Mouse (Mus musculus) heart, adult 2 months (tissue): ENCODE data around the gene Rif1. TPM values are rescaled to one million over a fixed set of nuclear protein-coding genes. Genes with fewer than 3 reads are reported as not detected.

Source experiments
- DNase-seq, 2 experiments: peaks; one replicate each; pipeline ENCODE4 v3.0.0; 2021
- H3K27ac ChIP-seq: fragments of 200-600 bp; 2 replicates; pipeline ENCODE4 v1.8.1; 2022
- H3K27me3 ChIP-seq: fragments of 200-500 bp; 2 replicates; pipeline ENCODE4 v1.6.1; 2012; ENCODE audit warnings: mild to moderate bottlenecking, low read length, inconsistent platforms, mixed read lengths; ENCODE audit not compliant: control insufficient read depth, insufficient read depth
- H3K36me3 ChIP-seq: fragments of 200-500 bp; 2 replicates; pipeline ENCODE4 v1.6.1; 2012; ENCODE audit warnings: low read length, inconsistent platforms; ENCODE audit not compliant: control insufficient read depth, insufficient read depth
- H3K4me1 ChIP-seq: fragments of 200-500 bp; 2 replicates; pipeline ENCODE4 v1.6.1; 2011; ENCODE audit warnings: low read length; ENCODE audit not compliant: control insufficient read depth, insufficient read depth
- H3K4me3 ChIP-seq: fragments of 200-600 bp; 2 replicates; pipeline ENCODE4 v1.8.1; 2022
- H3K79me2 ChIP-seq: fragments of 200-500 bp; replicated peaks from 2 replicates; pipeline ENCODE4 v1.6.1; 2012; ENCODE audit warnings: mild to moderate bottlenecking, inconsistent platforms, low read length, moderate library complexity, mixed read lengths; ENCODE audit not compliant: control insufficient read depth, insufficient read depth
- H3K9ac ChIP-seq: fragments of 200-500 bp; 2 replicates; pipeline ENCODE4 v1.6.1; 2012; ENCODE audit warnings: low read depth, mild to moderate bottlenecking, control low read depth, inconsistent platforms, low read length, mixed read lengths
- CTCF ChIP-seq: fragments of 200-600 bp; IDR thresholded peaks from 2 replicates; pipeline ENCODE4 v1.8.1; 2022; ENCODE audit warnings: antibody characterized with exemption, mild to moderate bottlenecking, moderate library complexity
- EP300 ChIP-seq: fragments of 200-500 bp; IDR thresholded peaks from 2 replicates; pipeline ENCODE4 v1.6.1; 2011; ENCODE audit warnings: low read depth, low read length, control low read depth; ENCODE audit not compliant: insufficient read depth
- POLR2A ChIP-seq: fragments of 200-500 bp; IDR thresholded peaks from 2 replicates; pipeline ENCODE4 v1.6.1; 2011; ENCODE audit warnings: mild to moderate bottlenecking, low read depth, low read length, control low read depth; ENCODE audit not compliant: insufficient read depth
- WGBS: fragments of 180-500 bp; shearing (Covaris S2); methylation state at CpG from one replicate; pipeline ENCODE4 v1.1.7; 2018; 5-methylcytosine and 5-hydroxymethylcytosine counted together
- intact Hi-C: fragments of 180-260 bp; cut with DNase I; formaldehyde crosslinking; loops from one replicate; pipeline ENCODE4 v1.15.1; 2025
- polyA plus RNA-seq: library from polyadenylated mRNA; depleted of rRNA; stranded (reverse); fragments of >200 nt; gene quantifications from 2 replicates; pipeline ENCODE4 v1.2.3, GENCODE M21; 2012
- total RNA-seq, 2 experiments: library from RNA; stranded (reverse); gene quantifications; 2 replicates each; pipeline ENCODE4 v1.2.3; 2021

Gene Rif1
- total and polyA plus RNA-seq, 3 experiments: 2.4 to 21.9 (median 19.3) TPM

- Histone ChIP-seq H3K4me3 (no peak overlapping the region), H3K4me1 (no peaks in the 10 kb centered on the region; the same call in 1 of the 2 replicates), H3K27ac (no peak overlapping the region), H3K36me3 (no peaks in the 10 kb centered on the region), H3K9ac (no peak overlapping the region), H3K79me2 (no peaks in the 10 kb centered on the region), H3K27me3 (0 out of 2 replicates have a peak, but pooled peaks cover 1% of the 10 kb centered on the region)
- intact Hi-C loops: loop anchor here (5.0 kb wide), 1 partner anchor 35 kb away; the partner anchor contains the start of gene Rif1
- 73% methylated on average over 10 of the region's 11 CpGs for WGBS
- no peak for DNase-seq
- TF ChIP-seq POLR2A (no peak), EP300 (no peak), CTCF (no peak)
Observed at GRCm38 (mm10) chr2:52036929-52037595, 35.6 kb upstream of the Rif1 start.

- 0 out of 2 replicates have a peak, but pooled peaks cover 1% of the 10 kb centered on the region for H3K27me3 ChIP-seq
- H3K4me3 ChIP-seq: peak within 1 kb of the TSS; percentile 40
- intact Hi-C loops: loop anchor here (5.0 kb wide), 1 partner anchor 34 kb away; the partner anchor contains the start of gene Rif1
- H3K27ac ChIP-seq: peak within 1 kb of the TSS; percentile 34; the same call in 1 of the 2 replicates
- peak; percentile 86 for TF ChIP-seq POLR2A
- TF ChIP-seq EP300: peak; percentile 47; the same call in 1 of the 2 replicates
- no peak for TF ChIP-seq CTCF
- H3K9ac ChIP-seq: peak within 1 kb of the TSS; percentile 34
- no peaks in the 10 kb centered on the region for H3K79me2 ChIP-seq
- H3K4me1 ChIP-seq: no peaks in the 10 kb centered on the region; the same call in 1 of the 2 replicates
- under 1% methylated on average over 17 of the region's 17 CpGs for WGBS
- peak; percentile 72 to 75 for DNase-seq
- no peaks in the 10 kb centered on the region for H3K36me3 ChIP-seq
Observed at GRCm38 (mm10) chr2:52037882-52038281, 34.8 kb upstream of the Rif1 start, which contains the start of gene Tnfaip6. TSS of gene Tnfaip6 (plus strand) at chr2:52038009.

DNA sequence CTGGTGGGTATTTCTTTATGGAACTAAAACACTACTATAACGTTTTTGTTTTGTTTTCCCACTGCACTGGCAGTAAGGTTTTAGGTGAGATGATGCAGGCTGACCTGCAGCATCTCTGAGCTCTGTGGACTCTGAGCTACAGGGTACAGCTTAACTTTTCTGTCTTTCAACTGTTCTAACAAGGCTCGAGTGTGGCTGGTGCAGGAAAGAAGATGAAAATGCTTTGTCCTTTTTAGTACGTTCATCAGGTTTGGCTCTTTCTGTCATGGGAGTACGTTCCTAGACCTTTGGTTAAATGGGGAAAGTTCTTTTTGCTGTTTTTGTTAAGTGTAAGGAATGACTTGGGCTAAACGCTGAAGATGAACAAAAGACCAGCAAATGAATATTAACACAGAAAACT, 34.1 kb upstream of the Rif1 start:
- Histone ChIP-seq H3K4me3 (no peak overlapping the region), H3K36me3 (no peaks in the 10 kb centered on the region), H3K27ac (no peak overlapping the region), H3K9ac (no peak overlapping the region), H3K79me2 (no peaks in the 10 kb centered on the region), H3K4me1 (no peaks in the 10 kb centered on the region; the same call in 1 of the 2 replicates), H3K27me3 (0 out of 2 replicates have a peak, but pooled peaks cover 1% of the 10 kb centered on the region)
- 65% methylated on average over 5 of the region's 5 CpGs for WGBS
- intact Hi-C loops: loop anchor here (5.0 kb wide), 1 partner anchor 34 kb away; the partner anchor contains the start of gene Rif1
- DNase-seq: no peak
- TF ChIP-seq EP300: no peak
- TF ChIP-seq POLR2A: no peak
- TF ChIP-seq CTCF: no peak

DNA sequence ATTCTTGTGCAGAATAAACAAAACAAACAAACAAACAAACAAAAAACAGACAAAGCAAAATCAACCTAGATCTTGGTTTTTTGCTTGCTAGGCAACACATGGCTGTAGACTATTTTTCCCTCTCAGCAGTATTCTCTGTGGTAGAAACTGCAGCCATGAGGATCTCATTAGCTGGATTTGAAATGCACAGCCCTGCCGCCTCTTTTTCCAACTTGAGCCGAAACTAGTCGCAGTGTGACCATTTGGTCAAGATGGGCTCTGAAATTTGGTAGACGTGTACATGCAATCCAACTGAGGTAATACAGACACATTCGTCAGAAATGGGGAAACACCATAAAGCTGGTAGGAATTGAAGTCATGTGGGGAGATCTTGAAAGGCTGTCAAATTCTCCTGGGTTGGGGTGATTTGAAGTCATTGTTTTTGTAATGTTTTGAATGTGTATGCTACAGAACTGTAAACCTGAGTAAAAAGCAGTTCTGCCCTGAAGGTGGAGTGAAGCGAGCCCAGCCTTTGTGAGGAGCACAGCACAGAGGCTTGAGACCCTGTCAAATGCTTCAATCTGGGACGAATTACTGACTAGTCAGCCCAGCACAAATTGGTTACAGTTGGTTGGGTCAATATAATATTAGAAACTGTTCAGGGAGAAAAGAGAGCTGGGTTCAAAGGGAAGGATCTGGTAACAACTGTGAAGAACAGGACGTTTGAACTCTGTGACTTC, 33.4 kb upstream of the Rif1 start:
- no peak overlapping the region for H3K27ac ChIP-seq
- 0 out of 2 replicates have a peak, but pooled peaks cover 1% of the 10 kb centered on the region for H3K27me3 ChIP-seq
- WGBS: 88% methylated on average over 8 of the region's 8 CpGs
- no peak overlapping the region for H3K4me3 ChIP-seq
- H3K79me2 ChIP-seq: no peaks in the 10 kb centered on the region
- intact Hi-C loops: loop anchor here (5.0 kb wide), 1 partner anchor 33 kb away; the partner anchor contains the start of gene Rif1
- TF ChIP-seq POLR2A: no peak
- TF ChIP-seq EP300: no peak
- TF ChIP-seq CTCF: no peak
- no peaks in the 10 kb centered on the region for H3K36me3 ChIP-seq
- no peaks in the 10 kb centered on the region; the same call in 1 of the 2 replicates for H3K4me1 ChIP-seq
- DNase-seq: no peak
- no peak overlapping the region for H3K9ac ChIP-seq

DNA sequence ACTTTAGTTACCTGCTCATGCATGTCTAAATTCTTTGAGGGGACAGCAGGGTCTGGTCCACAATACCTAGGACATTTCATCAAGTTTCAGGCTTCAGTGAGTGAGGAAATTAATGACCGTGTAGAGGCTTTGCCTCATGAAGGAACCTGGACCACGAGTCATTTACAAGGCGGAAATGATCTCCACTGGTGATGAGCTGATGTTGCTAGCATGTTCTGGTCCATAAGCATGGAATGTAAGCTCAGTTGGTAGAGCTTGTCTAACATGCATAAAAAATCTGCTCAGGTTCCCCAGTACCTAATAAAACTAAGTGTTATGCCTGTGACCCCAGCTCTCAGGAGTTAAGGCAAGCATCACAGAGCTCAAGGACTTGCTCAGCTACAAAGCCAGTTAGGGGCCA, 30.5 kb upstream of the Rif1 start:
- no peak for TF ChIP-seq CTCF
- TF ChIP-seq EP300: no peak
- no peak for TF ChIP-seq POLR2A
- Histone ChIP-seq H3K4me3 (no peak overlapping the region), H3K4me1 (no peaks in the 10 kb centered on the region; the same call in 1 of the 2 replicates), H3K79me2 (no peaks in the 10 kb centered on the region), H3K9ac (no peak overlapping the region), H3K27ac (no peak overlapping the region), H3K36me3 (no peaks in the 10 kb centered on the region), H3K27me3 (0 out of 2 replicates have a peak, but pooled peaks cover 1% of the 10 kb centered on the region)
- intact Hi-C loops: no loop called here
- no peak for DNase-seq
- 92% methylated on average over 3 of the region's 3 CpGs for WGBS

DNA sequence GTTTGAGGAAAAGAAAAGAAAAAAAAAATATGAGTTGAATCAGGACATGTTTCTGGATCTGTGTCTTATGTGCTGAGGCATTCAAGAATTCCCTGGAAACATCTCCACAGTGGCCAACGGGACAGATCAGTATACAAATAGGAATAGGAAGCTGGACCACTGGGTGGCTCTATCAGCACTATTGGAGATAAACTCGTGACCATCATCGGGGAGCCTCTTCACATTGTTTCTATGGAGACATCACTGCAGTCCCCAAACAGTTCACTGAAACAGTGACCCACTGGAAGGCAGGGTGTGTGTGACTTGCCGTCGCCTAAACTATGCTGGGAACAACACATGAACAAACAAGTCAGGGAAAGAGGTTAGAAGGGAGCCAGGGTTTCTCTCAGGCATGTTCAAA, 29.9 kb upstream of the Rif1 start:
- Histone ChIP-seq H3K27me3 (0 out of 2 replicates have a peak, but pooled peaks cover 1% of the 10 kb centered on the region), H3K36me3 (no peaks in the 10 kb centered on the region), H3K4me1 (no peaks in the 10 kb centered on the region; the same call in 1 of the 2 replicates), H3K4me3 (no peak overlapping the region), H3K79me2 (no peaks in the 10 kb centered on the region), H3K27ac (no peak overlapping the region), H3K9ac (no peak overlapping the region)
- peak in 1 of 2 experiments; percentile 4 for DNase-seq
- no peak for TF ChIP-seq EP300
- no peak for TF ChIP-seq POLR2A
- no peak for TF ChIP-seq CTCF
- WGBS: 33% methylated on average over 5 of the region's 5 CpGs
- intact Hi-C loops: no loop called here
